Mouse (Mus musculus) neural tube, embryonic 14.5 days (tissue): ENCODE measurements around the gene Gpank1. TPM values are rescaled to one million over a fixed set of nuclear protein-coding genes. Genes with fewer than 3 reads are reported as not detected.
A peak's percentile ranks its signal among the peaks of the same experiment; 100 is the strongest.

Source experiments
- ATAC-seq: fragments of 200-750 bp; cut with Nextera tagmentation; 2 replicates; pipeline ENCODE4 v1.8.0; 2017; ENCODE audit warnings: low read depth, mild to moderate bottlenecking, moderate TSS enrichment, moderate library complexity
- H3K27ac ChIP-seq: fragments of 300-500 bp; sonication (generic); 2 replicates; pipeline ENCODE4 v1.5.1; 2014; ENCODE audit warnings: low read depth, mild to moderate bottlenecking, control low read depth, low read length, moderate library complexity, mixed read lengths
- H3K27me3 ChIP-seq: fragments of 300-500 bp; sonication (generic); 2 replicates; pipeline ENCODE4 v1.6.1; 2014; ENCODE audit warnings: low read length; ENCODE audit not compliant: control insufficient read depth, insufficient read depth
- H3K36me3 ChIP-seq: fragments of 300-500 bp; sonication (generic); 2 replicates; pipeline ENCODE4 v1.6.1; 2014; ENCODE audit warnings: low read length, mixed read lengths; ENCODE audit not compliant: control insufficient read depth, insufficient read depth
- H3K4me1 ChIP-seq: fragments of 300-500 bp; sonication (generic); 2 replicates; pipeline ENCODE4 v1.6.1; 2014; ENCODE audit warnings: low read length; ENCODE audit not compliant: control insufficient read depth, insufficient read depth
- H3K4me2 ChIP-seq: fragments of 300-500 bp; sonication (generic); 2 replicates; pipeline ENCODE4 v1.6.1; 2014; ENCODE audit warnings: mild to moderate bottlenecking, low read depth, low read length, control low read depth
- H3K4me3 ChIP-seq: fragments of 300-500 bp; sonication (generic); 2 replicates; pipeline ENCODE4 v1.5.1; 2014; ENCODE audit warnings: low read depth, low read length, control low read depth, mixed read lengths
- H3K9ac ChIP-seq: fragments of 300-500 bp; sonication (generic); replicated peaks from 2 replicates; pipeline ENCODE4 v1.6.1; 2014; ENCODE audit warnings: low read depth, mild to moderate bottlenecking, control low read depth, low read length, mixed read lengths
- H3K9me3 ChIP-seq: fragments of 300-500 bp; sonication (generic); 2 replicates; pipeline ENCODE4 v1.6.1; 2016; ENCODE audit warnings: low read length; ENCODE audit not compliant: control insufficient read depth
- WGBS: fragments of 180-500 bp; shearing (Covaris S2); extraction: QIAGEN DNeasy Blood & Tissue Kit; methylation state at CpG from one replicate; pipeline ENCODE4 v1.1.7; 2014; 5-methylcytosine and 5-hydroxymethylcytosine counted together
- polyA plus RNA-seq: library from polyadenylated mRNA; unstranded; fragments of >200 nt; fragmentation: Nextera tagmentation; extraction: Ambion mirVana; gene quantifications from 2 replicates; pipeline ENCODE4 v1.2.1, GENCODE M21; 2014

Gene Gpank1
- polyA plus RNA-seq, 1 experiment from 2014 or later, result 22.2 TPM

DNA sequence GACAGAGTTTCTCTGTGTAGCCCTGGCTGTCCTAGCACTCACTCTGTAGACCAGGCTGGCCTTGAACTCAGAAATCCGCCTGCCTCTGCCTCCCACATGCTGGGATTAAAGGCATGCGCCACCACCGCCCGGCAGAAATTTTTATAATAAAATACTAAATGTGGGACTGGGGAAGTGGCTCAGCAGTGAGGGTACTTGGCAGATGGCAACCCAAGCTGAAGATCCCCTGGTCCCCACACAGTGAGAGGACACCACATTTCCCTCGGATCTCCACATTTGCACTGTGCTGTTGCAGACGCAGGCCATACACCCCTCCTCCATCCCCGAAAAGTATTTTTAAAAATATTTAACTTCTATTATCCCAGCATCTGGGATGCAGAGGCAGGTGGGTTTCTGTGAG is 12.3 kb downstream of the Gpank1 start:
- H3K9ac ChIP-seq, result no peak overlapping the region
- H3K27me3 ChIP-seq, result no peaks in the 10 kb centered on the region
- 99% methylated on average over 7 of the region's 7 CpGs for WGBS
- peaks cover 14% of the 10 kb centered on the region for H3K4me1 ChIP-seq
- no peak overlapping the region for H3K4me3 ChIP-seq
- no peak overlapping the region for H3K27ac ChIP-seq
- peaks cover 7% of the 10 kb centered on the region for H3K36me3 ChIP-seq
- H3K4me2 ChIP-seq, result no peak overlapping the region
- H3K9me3 ChIP-seq, result no peaks in the 10 kb centered on the region
- ATAC-seq, result no peak

DNA sequence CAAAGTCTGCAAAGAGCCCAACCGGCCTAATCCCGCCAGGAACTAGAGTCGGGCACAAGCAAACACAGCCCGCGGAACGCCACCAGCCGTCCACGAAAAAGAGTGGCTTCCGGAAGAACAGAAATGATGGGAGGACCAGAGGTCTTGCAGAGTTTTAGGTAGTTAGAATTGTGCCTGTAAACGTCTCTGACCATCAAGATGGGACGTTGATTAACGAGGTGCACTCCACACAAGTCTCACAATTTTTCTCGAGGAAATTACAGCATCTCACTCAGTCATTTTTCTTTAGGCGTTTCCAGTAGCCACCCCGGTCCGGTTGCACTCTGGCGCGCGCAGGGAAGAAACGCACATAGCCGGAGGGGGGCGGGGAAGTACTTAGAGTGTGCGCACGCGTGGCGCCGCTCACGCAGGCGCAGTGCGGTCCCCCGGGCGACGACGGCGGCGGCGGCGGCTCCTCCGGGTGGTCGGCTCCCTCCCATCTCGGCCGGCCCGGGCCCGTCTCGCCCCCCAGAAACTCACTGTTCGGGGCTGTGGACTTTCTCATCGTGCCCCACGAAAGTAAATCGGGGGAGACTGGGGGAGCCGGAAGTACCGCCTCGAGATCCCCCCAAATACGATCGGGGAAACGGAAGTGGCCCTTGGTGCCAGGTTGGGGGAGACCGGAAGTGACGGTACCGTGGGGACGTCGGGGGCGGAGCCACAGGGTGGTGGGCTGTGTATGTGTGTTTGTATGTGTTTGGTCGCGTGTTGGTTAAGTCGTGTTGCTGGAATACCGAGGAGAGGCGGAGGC is 13.7 kb downstream of the Gpank1 start, which contains the start of gene Bag6:
Bag6 (plus strand) TSS at position 378 of the 790 bp plus-strand sequence.
- Histone ChIP-seq H3K27me3 (no peaks in the 10 kb centered on the region), H3K27ac (peak within 1 kb of the TSS; percentile 93), H3K4me3 (peak within 1 kb of the TSS; percentile 49), H3K4me1 (peaks cover 14% of the 10 kb centered on the region), H3K9ac (peak within 1 kb of the TSS; percentile 56), H3K4me2 (peak within 1 kb of the TSS; percentile 79), H3K36me3 (peaks cover 18% of the 10 kb centered on the region), H3K9me3 (no peaks in the 10 kb centered on the region)
- ATAC-seq, result peak; percentile 95
- under 1% methylated on average over 66 of the region's 66 CpGs for WGBS

DNA sequence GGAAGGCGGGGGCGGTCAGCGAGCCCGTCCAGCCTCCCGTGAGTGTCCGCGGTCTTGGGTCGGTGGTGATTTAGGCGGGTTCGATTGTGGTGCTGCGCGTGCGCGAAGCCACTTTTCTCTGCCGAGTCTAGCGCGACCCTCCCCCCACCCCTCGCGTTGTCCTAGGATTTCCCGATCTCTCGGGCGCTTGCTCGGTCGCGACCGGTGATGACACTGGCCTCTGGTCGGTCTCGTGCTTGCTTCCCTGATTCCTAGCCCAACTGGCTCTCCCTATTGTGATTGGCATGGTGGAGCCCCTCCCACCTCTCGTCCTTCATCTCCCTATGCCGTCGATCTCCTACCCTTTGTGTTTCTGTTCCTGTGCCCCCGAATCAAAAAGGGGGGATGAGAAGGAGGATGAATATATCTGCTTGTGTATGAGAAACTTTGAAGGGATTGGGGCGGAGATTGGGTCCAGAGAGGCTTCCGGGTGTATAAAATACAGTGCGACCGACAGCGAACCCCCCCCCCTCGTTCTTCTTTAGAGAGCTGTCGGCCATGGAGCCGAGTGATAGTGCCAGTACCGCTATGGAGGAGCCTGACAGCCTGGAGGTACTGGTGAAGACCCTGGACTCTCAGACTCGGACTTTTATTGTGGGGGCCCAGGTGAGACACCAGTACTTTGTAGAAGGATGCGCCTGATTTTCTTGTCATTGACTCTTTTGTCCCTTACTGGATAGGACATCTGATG is 14.5 kb downstream of the Gpank1 start:
- Histone ChIP-seq H3K4me2 (peak overlapping the region; percentile 79), H3K27ac (peak overlapping the region; percentile 93), H3K36me3 (peaks cover 26% of the 10 kb centered on the region), H3K27me3 (no peaks in the 10 kb centered on the region), H3K4me3 (peak overlapping the region; percentile 49), H3K9me3 (no peaks in the 10 kb centered on the region), H3K4me1 (peaks cover 14% of the 10 kb centered on the region), H3K9ac (peak overlapping the region; percentile 56)
- under 1% methylated on average over 43 of the region's 43 CpGs for WGBS
- peak; percentile 67 for ATAC-seq

DNA sequence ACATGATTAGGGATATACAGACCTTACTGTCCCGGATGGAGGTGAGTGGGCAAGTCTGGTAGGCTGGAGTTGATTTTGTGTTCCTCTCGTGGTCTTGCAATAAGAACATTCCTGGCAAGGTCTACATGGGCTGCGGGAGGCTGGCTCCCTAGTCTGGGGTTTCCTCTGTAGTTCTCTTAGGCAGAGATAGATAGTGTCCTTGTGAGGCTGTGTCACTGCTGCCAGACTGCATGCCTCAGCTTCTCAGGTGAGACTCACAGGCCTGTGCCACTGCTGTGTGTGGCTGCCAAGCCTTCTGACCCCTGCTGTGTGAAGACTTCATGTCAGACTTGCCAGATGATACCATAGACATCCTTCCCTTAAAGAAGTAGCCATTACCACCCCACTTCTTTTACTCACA is 18.0 kb downstream of the Gpank1 start:
- peaks cover 61% of the 10 kb centered on the region for H3K36me3 ChIP-seq
- no peak overlapping the region for H3K4me3 ChIP-seq
- peaks cover 14% of the 10 kb centered on the region for H3K4me1 ChIP-seq
- no peaks in the 10 kb centered on the region for H3K9me3 ChIP-seq
- no peaks in the 10 kb centered on the region for H3K27me3 ChIP-seq
- H3K4me2 ChIP-seq, result no peak overlapping the region
- no peak overlapping the region for H3K9ac ChIP-seq
- no peak overlapping the region for H3K27ac ChIP-seq
- 97% methylated on average over 3 of the region's 3 CpGs for WGBS
- ATAC-seq, result no peak

DNA sequence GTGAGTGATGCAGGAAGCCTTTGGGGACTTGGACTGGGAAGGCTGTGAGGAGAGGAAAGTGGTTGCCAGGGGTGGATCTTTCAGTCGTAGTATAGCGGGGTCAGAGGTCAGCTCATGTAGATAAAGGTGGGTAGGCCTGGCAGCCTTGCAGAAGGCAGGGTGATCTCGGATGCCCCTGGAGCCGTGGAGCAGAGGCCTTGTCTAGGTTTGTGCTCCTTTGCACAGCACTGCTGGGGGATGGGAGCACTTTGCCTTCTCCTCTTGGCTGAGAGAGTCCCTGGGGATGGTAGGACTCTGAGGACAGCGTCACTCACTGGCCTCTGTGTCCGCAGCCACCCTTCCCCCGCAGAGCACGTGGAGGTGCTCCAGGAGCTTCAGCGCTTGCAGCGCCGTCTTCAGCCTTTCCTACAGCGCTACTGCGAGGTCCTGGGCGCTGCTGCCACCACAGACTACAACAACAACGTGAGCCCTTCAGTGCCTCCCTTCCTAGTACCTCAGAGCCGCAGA is 19.3 kb downstream of the Gpank1 start:
- 82% methylated on average over 16 of the region's 16 CpGs for WGBS
- no peak overlapping the region for H3K4me3 ChIP-seq
- no peaks in the 10 kb centered on the region for H3K27me3 ChIP-seq
- no peak overlapping the region for H3K9ac ChIP-seq
- H3K4me1 ChIP-seq, result peaks cover 14% of the 10 kb centered on the region
- no peak overlapping the region for H3K4me2 ChIP-seq
- ATAC-seq, result no peak
- no peak overlapping the region for H3K27ac ChIP-seq
- H3K36me3 ChIP-seq, result peaks cover 74% of the 10 kb centered on the region
- no peaks in the 10 kb centered on the region for H3K9me3 ChIP-seq

DNA sequence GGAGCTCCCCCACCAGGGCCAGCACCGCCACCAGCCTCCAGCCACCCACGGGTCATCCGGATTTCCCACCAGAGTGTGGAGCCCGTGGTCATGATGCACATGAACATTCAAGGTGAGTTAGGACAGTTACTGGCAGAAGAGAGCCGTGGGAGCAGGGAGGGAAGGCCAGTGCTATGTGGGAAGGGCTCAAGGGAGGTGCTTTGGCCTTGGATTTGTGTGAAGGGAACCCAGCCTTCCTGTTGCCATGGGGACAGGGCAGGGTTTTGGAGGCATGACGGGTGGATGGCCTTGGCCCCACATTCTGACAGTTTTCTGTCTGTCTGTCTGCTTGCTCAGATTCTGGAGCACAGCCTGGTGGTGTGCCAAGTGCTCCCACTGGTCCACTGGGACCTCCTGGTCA is 20.7 kb downstream of the Gpank1 start:
- 90% methylated on average over 6 of the region's 6 CpGs for WGBS
- Histone ChIP-seq H3K27me3 (no peaks in the 10 kb centered on the region), H3K4me1 (peaks cover 6% of the 10 kb centered on the region), H3K9me3 (no peaks in the 10 kb centered on the region), H3K36me3 (peaks cover 88% of the 10 kb centered on the region), H3K4me3 (no peak overlapping the region), H3K4me2 (no peak overlapping the region), H3K27ac (no peak overlapping the region), H3K9ac (no peak overlapping the region)
- ATAC-seq, result no peak

DNA sequence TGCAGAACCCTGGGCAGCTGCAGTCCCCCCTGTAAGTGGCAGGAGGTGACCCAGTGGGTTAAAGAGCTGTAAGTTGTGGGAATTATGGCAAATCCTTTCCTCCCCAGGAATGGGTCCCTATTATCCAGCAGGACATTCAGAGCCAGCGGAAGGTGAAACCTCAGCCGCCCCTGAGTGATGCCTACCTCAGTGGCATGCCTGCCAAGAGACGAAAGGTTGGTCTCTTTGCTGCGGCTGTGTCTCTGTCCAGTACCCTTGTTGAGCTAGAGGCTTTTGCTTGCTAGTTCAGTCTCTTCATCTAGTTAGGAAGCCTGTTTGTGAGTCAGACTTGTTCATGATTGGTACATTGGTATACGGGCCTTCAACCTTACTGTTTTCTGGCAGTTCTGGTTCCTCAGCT is 24.9 kb downstream of the Gpank1 start:
- Histone ChIP-seq H3K27ac (no peak overlapping the region), H3K4me1 (no peaks in the 10 kb centered on the region), H3K4me3 (no peak overlapping the region), H3K9me3 (no peaks in the 10 kb centered on the region), H3K36me3 (peaks cover 95% of the 10 kb centered on the region), H3K9ac (no peak overlapping the region), H3K27me3 (no peaks in the 10 kb centered on the region), H3K4me2 (no peak overlapping the region)
- 84% methylated on average over 5 of the region's 5 CpGs for WGBS
- ATAC-seq, result no peak

DNA sequence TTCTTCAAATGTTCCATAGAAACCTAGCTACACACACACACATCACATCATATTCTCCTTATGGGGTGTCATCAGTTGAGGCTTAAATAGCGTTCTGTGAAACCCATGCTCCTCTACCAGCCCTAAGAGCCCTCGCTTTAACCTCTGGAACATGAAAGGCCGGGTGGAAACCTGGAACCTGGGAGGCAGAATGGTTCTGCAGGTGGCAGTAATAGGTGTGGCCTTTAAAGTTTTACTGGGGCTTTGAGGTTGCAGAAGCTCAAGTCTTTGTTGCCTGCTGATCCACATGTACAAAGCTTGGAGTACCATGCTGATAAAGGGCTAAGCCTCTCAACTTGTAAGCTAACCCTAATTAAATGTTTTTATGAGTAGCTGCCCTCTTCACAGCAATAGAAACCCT is 26.1 kb downstream of the Gpank1 start:
- WGBS, result 63% methylated on average over 3 of the region's 3 CpGs
- no peak overlapping the region for H3K27ac ChIP-seq
- no peaks in the 10 kb centered on the region for H3K4me1 ChIP-seq
- no peak overlapping the region for H3K4me3 ChIP-seq
- H3K4me2 ChIP-seq, result no peak overlapping the region
- H3K9ac ChIP-seq, result no peak overlapping the region
- H3K27me3 ChIP-seq, result no peaks in the 10 kb centered on the region
- H3K9me3 ChIP-seq, result no peaks in the 10 kb centered on the region
- ATAC-seq, result no peak
- H3K36me3 ChIP-seq, result peaks cover 95% of the 10 kb centered on the region
